Mouse (Mus musculus): ENCODE measurements at regions not wholly inside any gene's neighbourhood (a gene's known extent, or its start where the extent isn't known, plus 50 kb on each side); places are given as distances from the start of the nearest gene placed in this dataset.
"Not testable (repeated sequence)": the region's sequence is repeated elsewhere in the genome, so short reads cannot be mapped to it uniquely, and the experiment has no call there.

GRCm38 (mm10) chr15:8767624-8768571 is 57.3 kb upstream of the Slc1a3 start:
- intact Hi-C loops (cut with DNase I): no loop called here
- Histone ChIP-seq H3K36me3 (ENCODE audit: control insufficient read depth, insufficient read depth, low read length) (no peaks in the 10 kb centered on the region), H3K9ac (ENCODE audit: low read depth, low read length) (no peak overlapping the region), H3K27ac (no peak overlapping the region), H3K4me1 (ENCODE audit: control insufficient read depth, insufficient read depth, low read length) (no peaks in the 10 kb centered on the region), H3K4me3 (no peak overlapping the region), H3K27me3 (ENCODE audit: control insufficient read depth, insufficient read depth, low read length) (no peaks in the 10 kb centered on the region), H3K79me2 (replicated peaks; ENCODE audit: control insufficient read depth, insufficient read depth, low read length) (no peaks in the 10 kb centered on the region)
- TF ChIP-seq EP300 (IDR thresholded peaks at IDR 0.05; ENCODE audit: insufficient read depth, low read depth, low read length) (no peak), POLR2A (IDR thresholded peaks at IDR 0.05; ENCODE audit: insufficient read depth, low read depth, low read length) (no peak), CTCF (IDR thresholded peaks at IDR 0.05) (no peak)
- WGBS: 78% methylated on average over 16 of the region's 16 CpGs
- no peak for DNase-seq

DNA sequence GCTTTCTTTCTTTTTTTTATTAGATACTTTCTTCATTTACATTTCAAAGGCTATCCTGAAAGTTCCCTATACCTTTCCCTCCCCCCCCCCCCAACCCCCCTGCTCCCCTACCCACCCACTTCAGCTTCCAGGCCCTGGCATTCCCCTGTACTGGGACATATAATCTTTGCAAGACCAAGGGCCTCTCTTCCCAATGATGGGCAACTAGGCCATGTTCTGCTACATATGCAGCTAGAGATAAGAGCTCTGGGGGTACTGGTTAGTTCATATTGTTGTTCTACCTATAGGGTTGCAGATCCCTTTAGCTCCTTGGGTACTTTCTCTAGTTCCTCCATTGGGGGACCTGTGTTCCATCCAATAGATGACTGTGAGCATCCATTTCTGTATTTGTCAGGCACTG is 55.6 kb upstream of the Slc1a3 start:
- H3K4me3 ChIP-seq; H3K36me3 ChIP-seq (ENCODE audit: control insufficient read depth, insufficient read depth, low read length); H3K79me2 ChIP-seq (replicated peaks; ENCODE audit: control insufficient read depth, insufficient read depth, low read length); intact Hi-C loops (cut with DNase I); DNase-seq; H3K4me1 ChIP-seq (ENCODE audit: control insufficient read depth, insufficient read depth, low read length); H3K27me3 ChIP-seq (ENCODE audit: control insufficient read depth, insufficient read depth, low read length); H3K9ac ChIP-seq (ENCODE audit: low read depth, low read length); H3K27ac ChIP-seq: not testable (repeated sequence)

DNA sequence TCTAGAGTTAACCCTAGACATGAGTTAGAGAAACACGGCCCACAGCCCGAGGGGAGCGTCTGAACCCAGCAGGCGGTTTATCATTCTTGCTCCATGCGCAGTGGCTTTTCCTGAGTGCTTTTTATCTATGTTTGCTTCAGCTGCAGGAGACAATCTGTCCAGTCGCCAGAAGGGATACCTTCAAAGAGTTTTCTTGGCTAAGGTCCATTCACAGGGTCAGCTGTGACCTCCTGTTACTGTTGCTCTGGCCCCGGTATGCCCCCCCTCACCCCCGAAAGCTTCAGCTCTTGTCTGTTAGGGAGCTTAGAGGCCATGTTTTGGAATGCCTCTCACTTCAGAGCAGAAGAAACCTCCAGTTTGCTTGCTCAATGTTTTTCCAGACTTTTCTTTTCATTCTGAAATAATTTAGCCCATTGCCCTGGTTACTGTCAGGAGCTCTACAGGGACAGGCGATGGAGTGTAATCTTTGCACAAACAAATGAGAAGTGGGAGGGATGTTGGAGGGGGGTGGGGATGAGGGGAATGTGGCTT is 51.2 kb upstream of the Slc1a3 start:
- DNase-seq: peak in 1 of 2 experiments; percentile 3
- Histone ChIP-seq H3K36me3 (ENCODE audit: control insufficient read depth, insufficient read depth, low read length) (no peaks in the 10 kb centered on the region), H3K4me1 (ENCODE audit: control insufficient read depth, insufficient read depth, low read length) (peaks cover 1% of the 10 kb centered on the region), H3K27ac (no peak overlapping the region), H3K79me2 (replicated peaks; ENCODE audit: control insufficient read depth, insufficient read depth, low read length) (no peaks in the 10 kb centered on the region), H3K4me3 (no peak overlapping the region), H3K9ac (ENCODE audit: low read depth, low read length) (no peak overlapping the region), H3K27me3 (ENCODE audit: control insufficient read depth, insufficient read depth, low read length) (no peaks in the 10 kb centered on the region)
- intact Hi-C loops (cut with DNase I): no loop called here
- TF ChIP-seq POLR2A (IDR thresholded peaks at IDR 0.05; ENCODE audit: insufficient read depth, low read depth, low read length): no peak
- 9% methylated on average over 9 of the region's 9 CpGs for WGBS

GRCm38 (mm10) chr15:8761132-8761531 is 50.6 kb upstream of the Slc1a3 start:
- H3K27ac ChIP-seq: no peak overlapping the region
- no peaks in the 10 kb centered on the region for H3K36me3 ChIP-seq (ENCODE audit: control insufficient read depth, insufficient read depth, low read length)
- TF ChIP-seq CTCF (IDR thresholded peaks at IDR 0.05): no peak
- TF ChIP-seq EP300 (IDR thresholded peaks at IDR 0.05; ENCODE audit: insufficient read depth, low read depth, low read length): no peak
- TF ChIP-seq POLR2A (IDR thresholded peaks at IDR 0.05; ENCODE audit: insufficient read depth, low read depth, low read length): no peak
- peaks cover 1% of the 10 kb centered on the region for H3K4me1 ChIP-seq (ENCODE audit: control insufficient read depth, insufficient read depth, low read length)
- intact Hi-C loops (cut with DNase I): no loop called here
- H3K9ac ChIP-seq (ENCODE audit: low read depth, low read length): no peak overlapping the region
- no peaks in the 10 kb centered on the region for H3K27me3 ChIP-seq (ENCODE audit: control insufficient read depth, insufficient read depth, low read length)
- H3K79me2 ChIP-seq (replicated peaks; ENCODE audit: control insufficient read depth, insufficient read depth, low read length): no peaks in the 10 kb centered on the region
- H3K4me3 ChIP-seq: no peak overlapping the region
- no peak for DNase-seq
- 70% methylated on average over 5 of the region's 5 CpGs for WGBS
